ENCODE assay signal across 8 mouse cellular contexts in the genomic region with DNA sequence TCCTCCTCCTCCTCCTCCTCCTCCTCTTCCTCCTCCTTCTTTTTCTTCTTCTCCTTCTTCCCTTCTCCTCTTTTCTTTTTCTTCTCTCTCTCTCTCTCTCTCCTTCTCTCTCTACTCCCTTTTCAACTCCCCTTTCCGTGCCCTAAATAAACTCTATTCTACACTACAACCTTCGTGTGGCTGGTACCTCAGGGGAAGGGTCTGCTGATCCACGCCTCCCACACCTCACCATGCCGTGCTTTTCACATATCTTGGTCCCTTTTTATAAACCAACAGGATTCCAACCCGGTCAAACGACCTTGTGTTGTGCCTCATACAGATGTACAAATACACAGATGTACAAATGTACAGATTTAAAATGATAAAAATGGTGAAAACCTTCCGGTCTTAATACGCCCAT. TPM values are rescaled to one million over a fixed set of nuclear protein-coding genes. Genes with fewer than 3 reads are reported as not detected.
DNase-seq lines count a peak whose midpoint lies in the region; ATAC-seq and TF ChIP-seq lines count a peak whose summit lies in the region.

No protein-coding gene starts in this region.

- H3K9me3 ChIP-seq in heart, embryonic 14.5 days (ENCODE audit: control insufficient read depth, low read length) = no peaks in the 10 kb centered on the region
- no peaks in the 10 kb centered on the region for H3K9me3 ChIP-seq in E14TG2a.4 (ENCODE audit: low read length)
- no peaks in the 10 kb centered on the region for H3K9me3 ChIP-seq in forebrain, embryonic 14.5 days (replicated peaks; ENCODE audit: control insufficient read depth, low read length)
- no peaks in the 10 kb centered on the region for H3K9me3 ChIP-seq in liver, embryonic 14.5 days (ENCODE audit: control insufficient read depth, low read length)

- H3K4me1 ChIP-seq in heart, embryonic 14.5 days (ENCODE audit: control insufficient read depth in 2 of 2, insufficient read depth in 2 of 2, low read length in 2 of 2) = peaks cover 13% of the 10 kb centered on the region in 2 experiments
- H3K4me1 ChIP-seq in E14TG2a.4 (replicated peaks; ENCODE audit: low read depth, low read length) = peaks cover 72% of the 10 kb centered on the region
- peaks cover 11% of the 10 kb centered on the region for H3K4me1 ChIP-seq in forebrain, embryonic 14.5 days (ENCODE audit: control insufficient read depth, insufficient read depth, low read length)
- H3K4me1 ChIP-seq in liver, embryonic 14.5 days (replicated peaks; ENCODE audit: control insufficient read depth in 2 of 2, insufficient read depth in 2 of 2, low read length in 1 of 2) = peaks cover 16 to 20% of the 10 kb centered on the region in 2 experiments

- WGBS in heart, embryonic 14.5 days = 11% methylated on average over 8 of the region's 8 CpGs
- 21% methylated on average over 8 of the region's 8 CpGs for WGBS in forebrain, embryonic 14.5 days
- WGBS in liver, embryonic 14.5 days (ENCODE audit: insufficient replicate concordance) = 3% methylated on average over 8 of the region's 8 CpGs

- DNase-seq in heart, postnatal 4 days = no peak
- DNase-seq in forebrain, embryonic 14.5 days (ENCODE audit: low spot score) = no peak
- no peak for DNase-seq in liver, embryonic 14.5 days (ENCODE audit: low read depth in 3 of 3, low spot score in 3 of 3)
- DNase-seq in cerebellum, postnatal 14 days = no peak
- no peak for DNase-seq in embryo, embryonic 10 days (ENCODE audit: low spot score)
- DNase-seq in ovary, postnatal 14 days (ENCODE audit: low spot score) = no peak

- H3K27ac ChIP-seq in heart, embryonic 14.5 days (replicated peaks in 1 of 2; ENCODE audit: control insufficient read depth in 1 of 2, insufficient read depth in 1 of 2, low read depth in 2 of 2, low read length in 2 of 2) = peak overlapping the region; percentile 59 to 82
- H3K27ac ChIP-seq in forebrain, embryonic 14.5 days (ENCODE audit: low read depth, low read length) = no peak overlapping the region
- peak overlapping the region; percentile 50 for H3K27ac ChIP-seq in liver, embryonic 14.5 days

- no peak for TF ChIP-seq CTCF in E14TG2a.4 (conservative IDR thresholded peaks at IDR 0.05; ENCODE audit: low read length)
- no peak for TF ChIP-seq CTCF in liver, embryonic 14.5 days (IDR thresholded peaks at IDR 0.05; ENCODE audit: low read depth)

- peak overlapping the region; percentile 76 for H3K9ac ChIP-seq in heart, embryonic 14.5 days (ENCODE audit: low read length)
- H3K9ac ChIP-seq in forebrain, embryonic 14.5 days (ENCODE audit: low read length) = peak overlapping the region; percentile 46; the same call in 1 of the 2 replicates
- peak overlapping the region; percentile 49 for H3K9ac ChIP-seq in liver, embryonic 14.5 days (replicated peaks)

- peak overlapping the region; percentile 98 for H3K4me2 ChIP-seq in heart, embryonic 14.5 days (ENCODE audit: low read length)
- peak overlapping the region; percentile 66 for H3K4me2 ChIP-seq in forebrain, embryonic 14.5 days (ENCODE audit: low read length)
- H3K4me2 ChIP-seq in liver, embryonic 14.5 days (ENCODE audit: low read depth) = peak overlapping the region; percentile 76

- no peak for TF ChIP-seq EP300 in liver, embryonic 14.5 days (IDR thresholded peaks at IDR 0.05; ENCODE audit: low read depth)

- H3K4me3 ChIP-seq in heart, embryonic 14.5 days (ENCODE audit: control insufficient read depth in 1 of 2, insufficient read depth in 1 of 2, low read depth in 1 of 2, low read length in 2 of 2) = peak overlapping the region; percentile 55 to 76
- peak overlapping the region; percentile 82 for H3K4me3 ChIP-seq in E14TG2a.4 (replicated peaks; ENCODE audit: low read length)
- H3K4me3 ChIP-seq in forebrain, embryonic 14.5 days (ENCODE audit: low read depth, low read length) = peak overlapping the region; percentile 95
- peak overlapping the region; percentile 84 to 93 for H3K4me3 ChIP-seq in liver, embryonic 14.5 days (ENCODE audit: insufficient read depth in 1 of 2, low read depth in 2 of 2, low read length in 2 of 2)

- peaks cover 24% of the 10 kb centered on the region for H3K27me3 ChIP-seq in heart, embryonic 14.5 days (ENCODE audit: control insufficient read depth, insufficient read depth, low read length)
- H3K27me3 ChIP-seq in E14TG2a.4 (ENCODE audit: insufficient read depth, low read length) = 0 out of 2 replicates have a peak, but pooled peaks cover 10% of the 10 kb centered on the region
- H3K27me3 ChIP-seq in forebrain, embryonic 14.5 days (replicated peaks; ENCODE audit: control insufficient read depth, insufficient read depth, low read length) = peaks cover 34% of the 10 kb centered on the region
- H3K27me3 ChIP-seq in liver, embryonic 14.5 days (ENCODE audit: control insufficient read depth, insufficient read depth, low read length) = peaks cover 15% of the 10 kb centered on the region

- H3K36me3 ChIP-seq in heart, embryonic 14.5 days (ENCODE audit: control insufficient read depth, insufficient read depth, low read length) = peaks cover 21% of the 10 kb centered on the region
- peaks cover 27% of the 10 kb centered on the region for H3K36me3 ChIP-seq in E14TG2a.4 (ENCODE audit: insufficient read depth, low read length)
- H3K36me3 ChIP-seq in forebrain, embryonic 14.5 days (ENCODE audit: control insufficient read depth, insufficient read depth, low read length) = peaks cover 13% of the 10 kb centered on the region
- H3K36me3 ChIP-seq in liver, embryonic 14.5 days (replicated peaks; ENCODE audit: control insufficient read depth, insufficient read depth, low read depth) = peaks cover 9% of the 10 kb centered on the region

- no peak for ATAC-seq in heart, embryonic 14.5 days (ENCODE audit: insufficient number of reproducible peaks, insufficient read depth, low FRiP score, low read depth)
- ATAC-seq in forebrain, embryonic 14.5 days = no peak
- ATAC-seq in liver, embryonic 14.5 days (ENCODE audit: insufficient read depth) = no peak

RNA-seq across cellular contexts. Expression of a gene that starts 0.7 kb away (rescaled TPM):
- polyA plus RNA-seq in heart, embryonic 14.5 days (2014; fragmentation: Nextera tagmentation; extraction: Ambion mirVana) = 19.4 and 20.3 TPM in 2 replicates
- total RNA-seq in heart, postnatal 4 days (2021) = 10 to 100 TPM; 32.1 to 33.3 TPM
- 13.2 and 18.2 TPM in 2 replicates for polyA plus RNA-seq in forebrain, embryonic 14.5 days (2014; fragmentation: Nextera tagmentation; extraction: Ambion mirVana)
- polyA plus RNA-seq in liver, embryonic 14.5 days (2012; rRNA removed) = 6.0 and 6.5 TPM in 2 replicates
- 7.0 and 10.1 TPM in 2 replicates for polyA plus RNA-seq in liver, embryonic 14.5 days (2014; fragmentation: Nextera tagmentation; extraction: Ambion mirVana)

RNA-seq across cellular contexts. Expression of a gene that starts 4.9 kb away (rescaled TPM):
- not detected in 2 replicates for polyA plus RNA-seq in heart, embryonic 14.5 days (2014; fragmentation: Nextera tagmentation; extraction: Ambion mirVana)
- not detected for total RNA-seq in heart, postnatal 4 days (2021)
- not detected in 2 replicates for polyA plus RNA-seq in forebrain, embryonic 14.5 days (2014; fragmentation: Nextera tagmentation; extraction: Ambion mirVana)
- polyA plus RNA-seq in liver, embryonic 14.5 days (2012; rRNA removed) = not detected in 2 replicates
- not detected in 2 replicates for polyA plus RNA-seq in liver, embryonic 14.5 days (2014; fragmentation: Nextera tagmentation; extraction: Ambion mirVana)

RNA-seq across cellular contexts. Expression of a gene that starts 22.3 kb away (rescaled TPM):
- 14.0 and 18.2 TPM in 2 replicates for polyA plus RNA-seq in heart, embryonic 14.5 days (2014; fragmentation: Nextera tagmentation; extraction: Ambion mirVana)
- 10 to 100 TPM; 30.1 to 30.6 TPM for total RNA-seq in heart, postnatal 4 days (2021)
- 6.7 and 8.4 TPM in 2 replicates for polyA plus RNA-seq in forebrain, embryonic 14.5 days (2014; fragmentation: Nextera tagmentation; extraction: Ambion mirVana)
- 1.1 and 1.2 TPM in 2 replicates for polyA plus RNA-seq in liver, embryonic 14.5 days (2012; rRNA removed)
- 0.58 and 0.59 TPM in 2 replicates for polyA plus RNA-seq in liver, embryonic 14.5 days (2014; fragmentation: Nextera tagmentation; extraction: Ambion mirVana)

RNA-seq across cellular contexts. Expression of a gene that starts 22.4 kb away (rescaled TPM):
- 74.9 and 77.5 TPM in 2 replicates for polyA plus RNA-seq in heart, embryonic 14.5 days (2014; fragmentation: Nextera tagmentation; extraction: Ambion mirVana)
- total RNA-seq in heart, postnatal 4 days (2021) = 100 to 1,000 TPM; 105 to 116 TPM
- polyA plus RNA-seq in forebrain, embryonic 14.5 days (2014; fragmentation: Nextera tagmentation; extraction: Ambion mirVana) = 2.4 and 2.5 TPM in 2 replicates
- 0.16 and 0.18 TPM in 2 replicates for polyA plus RNA-seq in liver, embryonic 14.5 days (2012; rRNA removed)
- 0.04 TPM in 1 of 2 replicates, not detected in the other for polyA plus RNA-seq in liver, embryonic 14.5 days (2014; fragmentation: Nextera tagmentation; extraction: Ambion mirVana)

RNA-seq across cellular contexts. Expression of a gene that starts 29.2 kb away (rescaled TPM):
- polyA plus RNA-seq in heart, embryonic 14.5 days (2014; fragmentation: Nextera tagmentation; extraction: Ambion mirVana) = 261 and 276 TPM in 2 replicates
- 100 to 1,000 TPM; 312 to 319 TPM for total RNA-seq in heart, postnatal 4 days (2021)
- 196 and 235 TPM in 2 replicates for polyA plus RNA-seq in forebrain, embryonic 14.5 days (2014; fragmentation: Nextera tagmentation; extraction: Ambion mirVana)
- polyA plus RNA-seq in liver, embryonic 14.5 days (2012; rRNA removed) = 163 and 443 TPM in 2 replicates
- 298 and 303 TPM in 2 replicates for polyA plus RNA-seq in liver, embryonic 14.5 days (2014; fragmentation: Nextera tagmentation; extraction: Ambion mirVana)
